Mouse (Mus musculus) spleen, adult 2 months (tissue): ENCODE measurements at regions not wholly inside any gene's neighbourhood (a gene's known extent, or its start where the extent isn't known, plus 50 kb on each side); places are given as distances from the start of the nearest gene placed in this dataset.

Experiments used
- CTCF ChIP-seq: fragments of 200-500 bp; IDR thresholded peaks from 2 replicates; pipeline ENCODE4 v1.5.1; 2011; ENCODE audit warnings: mild to moderate bottlenecking, inconsistent platforms; ENCODE audit not compliant: insufficient read depth, insufficient read length, insufficient replicate concordance; ENCODE audit errors: extremely low read depth
- POLR2A ChIP-seq: fragments of 200-500 bp; IDR thresholded peaks from 2 replicates; pipeline ENCODE4 v1.6.1; 2011; ENCODE audit warnings: low read depth, low read length, inconsistent platforms

DNA sequence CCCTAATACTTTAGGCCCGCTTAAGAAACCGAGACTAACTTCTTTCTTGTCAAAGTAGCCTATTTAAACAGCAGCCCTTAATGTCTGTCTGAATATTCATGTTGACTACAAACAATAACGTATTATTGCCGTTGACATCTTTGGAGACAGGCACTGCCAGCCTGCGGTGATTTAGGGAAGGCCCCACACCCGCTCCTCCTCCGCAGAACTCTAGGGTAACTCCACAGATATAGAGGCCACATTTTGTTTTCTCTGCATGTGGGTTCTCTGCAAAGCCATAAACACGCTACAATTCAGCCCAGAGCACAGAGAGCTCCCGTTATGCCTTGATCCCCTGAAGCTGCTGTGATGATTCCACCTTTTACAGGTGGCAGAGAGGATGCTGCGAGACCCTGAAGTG, 366.8 kb upstream of the Mki67 start:
- no peak for TF ChIP-seq POLR2A
- no peak for TF ChIP-seq CTCF
